Mouse (Mus musculus): ENCODE data around the gene Mrps2. TPM values are rescaled to one million over a fixed set of nuclear protein-coding genes. Genes with fewer than 3 reads are reported as not detected.
A peak's percentile ranks its signal among the peaks of the same experiment; 100 is the strongest.

Mrps2 gene
- 10 to 100 TPM; 60.4 to 65.2 TPM for total RNA-seq (2021)
- 46.0 and 61.1 TPM in 2 replicates for polyA plus RNA-seq (2012; rRNA removed)
- long read RNA-seq, transcript Mrps2-201 (4 exons, 2,080 nt) = major isoform, 26 of 34 reads
- long read RNA-seq, partial matches to known transcripts = 8 of 34 reads
- long read RNA-seq, other reads (novel, unspliced or antisense) = 0 of 34 reads

DNA sequence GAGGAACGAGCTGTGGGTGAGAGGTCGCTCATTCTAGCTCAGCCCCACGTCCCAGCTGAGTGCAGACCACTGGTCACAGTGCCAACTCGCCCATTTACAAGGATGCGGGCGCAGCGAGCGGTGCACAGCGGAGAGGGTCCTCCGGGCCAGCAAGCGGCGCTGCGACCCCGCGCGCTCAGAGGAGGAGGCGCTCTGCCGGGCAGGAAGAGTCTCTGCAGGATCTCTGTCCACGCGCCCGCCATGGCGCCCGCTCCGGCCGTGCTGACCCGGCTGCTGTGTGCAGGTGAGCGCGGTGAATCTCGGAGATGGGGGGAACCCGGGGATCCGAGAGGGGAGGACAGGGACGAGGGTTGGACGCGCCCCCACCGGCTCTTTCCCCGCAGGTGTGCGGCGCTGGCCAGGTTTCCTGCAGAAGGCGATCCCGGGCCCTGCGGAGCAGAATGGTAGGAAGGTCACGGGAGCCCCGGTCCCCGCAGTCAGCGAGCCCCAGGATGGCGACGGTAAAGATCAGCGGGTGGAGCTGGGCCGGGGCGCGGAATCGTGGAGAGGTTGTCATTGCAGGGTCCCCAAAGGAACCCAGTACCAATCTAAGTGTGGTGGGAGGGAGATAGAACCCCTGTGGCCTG, at the start of gene Mrps2:
TSS of gene Mrps2 (plus strand) at position 207 of the 626 bp plus-strand sequence.
- peak; percentile 90 for DNase-seq

DNA sequence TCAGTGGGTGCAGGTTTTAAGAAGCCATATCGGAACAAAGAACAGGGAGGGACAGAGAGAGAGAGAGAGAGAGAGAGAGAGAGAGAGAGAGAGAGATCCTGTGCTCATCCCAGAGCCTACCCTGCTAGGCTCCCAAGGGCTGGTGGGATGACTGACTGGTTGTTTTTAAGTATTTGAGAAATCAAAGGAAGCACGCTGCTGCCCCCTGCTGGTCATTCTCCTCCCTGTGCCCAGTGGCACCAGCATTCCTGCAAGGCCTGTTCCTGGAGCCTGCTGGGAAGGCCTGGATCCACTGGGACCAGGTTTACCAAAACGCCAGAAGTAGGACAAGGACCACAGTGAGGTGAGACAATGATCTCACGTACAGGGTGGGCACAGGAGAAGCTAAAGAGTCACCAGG, 48.0 kb upstream of the Mrps2 start:
- DNase-seq = peak; percentile 83

DNA sequence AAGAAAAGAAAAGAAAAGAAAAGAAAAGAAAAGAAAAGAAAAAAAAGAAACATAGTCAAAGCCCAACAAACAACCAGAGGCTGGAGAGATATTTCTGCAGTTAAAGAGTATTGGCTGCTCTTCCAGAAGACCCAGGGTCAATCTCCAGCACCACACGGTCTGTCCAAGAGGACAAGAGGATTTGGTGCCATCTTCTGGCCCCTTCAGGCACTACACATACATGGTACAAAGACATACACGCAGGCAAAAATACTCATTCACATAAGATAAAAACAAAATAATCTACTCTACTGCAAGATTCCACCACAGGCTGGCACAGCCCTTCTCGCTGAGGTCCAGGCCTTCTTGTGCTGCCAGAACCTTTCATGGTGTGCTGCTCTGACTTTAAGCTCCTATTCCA, 44.7 kb upstream of the Mrps2 start:
- peak; percentile 46 for DNase-seq

DNA sequence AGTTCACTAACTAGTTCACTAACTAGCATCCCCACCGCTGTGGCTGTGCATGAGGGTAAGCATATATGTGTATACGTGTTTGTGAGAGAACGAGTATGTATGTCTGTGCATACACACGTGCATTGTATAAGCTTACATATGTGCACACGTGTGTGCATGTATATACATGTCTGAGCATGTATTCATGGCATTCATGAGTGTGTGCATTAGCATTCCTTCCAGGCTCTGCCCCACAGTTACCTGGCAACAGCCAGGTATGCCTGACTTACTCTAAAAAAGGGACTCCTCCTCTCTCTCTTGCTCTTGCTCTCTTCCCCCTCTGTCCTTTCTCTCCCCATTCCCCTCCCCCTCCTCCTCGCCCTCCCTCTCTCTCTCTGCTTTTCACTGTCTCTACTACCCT, 40.6 kb upstream of the Mrps2 start:
- no peak for DNase-seq

- no peak for DNase-seq
These were observed 37.0 kb upstream of the Mrps2 start for GRCm38 (mm10) chr2:28430846-28431245.

DNA sequence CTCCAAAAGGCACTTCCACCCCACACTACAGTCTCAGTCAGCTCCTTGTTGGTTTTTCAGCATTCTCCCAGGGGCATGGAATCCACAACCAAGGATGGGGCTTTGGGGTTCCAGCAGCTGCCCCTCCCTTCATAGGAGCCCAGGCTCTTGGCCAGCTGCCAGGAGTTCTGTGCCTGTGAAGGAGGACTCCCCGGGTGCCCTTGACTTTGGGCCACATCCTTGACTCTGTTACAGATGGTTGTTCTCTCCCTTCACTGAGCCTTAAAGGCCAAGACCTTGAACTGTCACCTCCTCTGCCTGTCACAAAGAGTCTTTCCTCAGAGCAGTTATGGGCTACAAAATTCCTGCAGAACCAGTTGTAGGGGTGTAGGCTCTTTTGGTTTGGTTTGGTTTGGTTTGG, 35.1 kb upstream of the Mrps2 start:
- DNase-seq = peak; percentile 83

- no peak for DNase-seq
These were observed 34.4 kb upstream of the Mrps2 start for GRCm38 (mm10) chr2:28433512-28433911.

DNA sequence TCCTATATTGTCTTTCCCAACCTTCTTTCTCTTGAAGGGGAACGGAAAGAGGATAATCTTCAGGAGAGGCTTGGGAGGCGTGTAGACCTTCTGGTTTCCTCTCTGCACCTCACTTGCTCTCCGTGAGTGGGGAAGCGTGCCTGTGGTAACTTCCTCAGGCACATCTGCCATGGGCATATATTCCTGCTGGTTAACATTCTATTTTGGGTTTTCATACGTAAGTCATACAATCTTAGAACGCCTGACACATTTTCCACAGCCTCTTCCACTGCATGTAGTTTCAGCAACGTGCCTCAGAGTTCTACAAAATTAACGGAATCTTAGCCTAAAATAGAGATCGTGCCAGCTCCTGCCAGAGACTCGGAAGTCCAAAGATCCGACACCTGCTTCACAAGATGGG, 32.5 kb upstream of the Mrps2 start:
- no peak for DNase-seq

DNA sequence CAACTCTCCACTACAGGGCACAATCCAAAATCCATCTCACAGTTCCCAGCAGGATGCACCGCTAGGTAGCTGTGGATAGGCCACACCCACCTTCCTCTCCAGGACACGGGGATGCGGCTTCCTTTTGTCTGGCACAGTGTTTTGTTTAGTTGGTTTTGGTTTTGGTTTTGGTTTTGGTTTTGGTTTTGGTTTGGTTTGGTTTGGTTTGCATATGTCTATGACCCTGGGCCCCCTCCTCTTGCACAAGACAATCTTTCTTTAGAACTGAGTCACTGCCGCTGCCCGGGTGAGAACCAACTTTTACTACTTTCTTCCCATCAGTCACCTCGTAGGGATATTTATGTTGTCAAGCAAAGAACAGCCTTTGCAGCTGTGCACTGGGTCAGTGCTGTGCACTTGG, 27.0 kb upstream of the Mrps2 start:
- DNase-seq = no peak

DNA sequence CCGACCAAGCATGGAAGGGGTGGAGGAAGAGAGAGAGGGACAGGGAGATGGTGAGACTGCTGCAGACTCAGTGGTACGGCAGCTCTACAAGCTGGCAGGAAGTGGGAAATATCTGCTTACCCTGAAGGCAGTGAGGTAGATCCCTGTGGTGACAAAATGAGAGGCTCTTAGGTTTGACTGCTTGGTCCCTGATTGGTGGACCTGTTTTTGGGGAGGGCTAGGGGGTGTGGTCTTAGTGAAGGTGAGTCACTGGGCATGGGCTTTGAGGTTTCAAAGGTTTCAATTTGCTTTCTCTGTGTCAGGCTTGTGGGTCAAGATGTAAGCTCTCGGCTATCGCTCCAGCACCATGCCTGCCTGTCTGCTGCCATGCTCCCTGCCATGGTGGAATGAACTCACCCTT, 22.8 kb upstream of the Mrps2 start:
- no peak for DNase-seq

GRCm38 (mm10) chr2:28446181-28446514, 21.7 kb upstream of the Mrps2 start:
- DNase-seq = no peak

GRCm38 (mm10) chr2:28446515-28447314, 21.2 kb upstream of the Mrps2 start, which contains the start of gene Ppp1r26:
TSS of gene Ppp1r26 (plus strand) at chr2:28446800.
- DNase-seq = peak; percentile 69

DNA sequence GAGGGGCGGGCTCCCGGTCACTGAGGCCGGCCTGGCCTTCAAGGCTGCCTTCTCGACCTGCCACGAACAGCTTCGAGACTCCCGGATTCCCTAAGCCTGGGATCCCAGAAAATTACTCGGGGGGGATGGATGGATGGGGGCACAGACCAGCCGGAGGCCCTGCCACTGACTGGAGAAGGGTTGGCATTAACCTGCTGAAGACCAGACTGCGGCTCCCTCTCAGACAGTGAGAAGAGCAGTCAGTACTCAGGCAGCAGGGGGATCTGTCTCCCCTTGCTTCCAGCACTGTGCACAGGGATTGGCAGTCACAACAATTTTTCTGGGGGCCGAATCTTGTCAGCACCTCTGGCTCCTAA, 20.6 kb upstream of the Mrps2 start:
- no peak for DNase-seq

DNA sequence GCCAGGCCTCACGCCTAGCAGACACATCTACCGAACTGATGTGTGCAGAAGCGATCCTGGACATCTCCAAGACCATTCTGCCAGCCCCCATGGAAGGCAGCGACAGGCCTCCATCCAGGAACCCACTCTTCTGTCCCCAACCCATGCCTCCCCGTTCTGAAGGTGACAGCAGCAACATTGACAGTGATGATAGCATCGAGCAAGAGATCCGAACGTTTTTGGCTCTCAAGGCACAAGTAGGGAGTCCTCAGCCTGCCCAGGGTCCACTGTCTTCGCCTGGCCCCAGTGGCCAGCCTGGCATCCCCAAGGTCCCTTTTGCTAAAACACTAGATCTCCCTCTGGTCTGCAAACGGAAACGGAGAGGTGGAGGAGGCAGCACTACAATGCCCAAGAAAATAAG, 16.2 kb upstream of the Mrps2 start:
- no peak for DNase-seq

DNA sequence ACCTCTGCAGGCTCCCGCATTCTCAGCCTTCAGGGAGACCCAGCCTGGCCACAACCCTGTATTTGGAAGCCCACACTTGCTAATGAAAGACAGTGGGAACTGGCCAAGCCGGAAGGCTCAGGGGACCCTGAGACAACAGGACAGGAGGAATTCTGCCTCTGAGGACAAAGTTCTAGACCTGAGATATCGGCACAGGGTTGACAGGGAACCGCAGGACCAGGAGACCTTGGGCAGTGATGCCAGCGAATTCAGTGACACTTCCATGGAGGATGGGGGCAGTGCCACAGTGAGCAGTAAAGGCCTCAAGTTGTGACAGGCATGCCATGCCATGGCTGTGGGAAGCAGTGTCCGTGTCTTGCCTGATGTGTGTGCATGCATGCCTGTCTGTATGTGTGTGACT, 14.3 kb upstream of the Mrps2 start:
- no peak for DNase-seq

DNA sequence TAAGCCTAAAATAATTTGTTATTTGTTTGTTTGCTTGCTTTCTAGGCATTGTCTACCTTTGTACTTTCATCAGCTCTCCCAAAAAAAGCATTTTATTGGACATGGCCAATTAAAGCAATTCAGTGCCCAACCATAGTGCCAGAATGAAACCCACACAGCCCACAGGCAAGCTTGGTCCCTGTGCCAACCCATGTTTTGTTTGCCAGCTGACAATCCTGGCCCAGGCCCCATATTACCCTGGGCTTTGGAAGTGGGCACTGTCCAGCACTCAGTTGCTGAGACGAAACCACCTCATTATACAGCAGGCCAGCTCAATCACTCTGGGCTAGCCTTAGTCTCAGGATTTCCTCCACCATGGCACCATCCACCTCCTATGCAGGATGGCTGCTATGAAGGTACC, 11.2 kb upstream of the Mrps2 start:
- no peak for DNase-seq

- DNase-seq = peak; percentile 53
These were observed 3.9 kb upstream of the Mrps2 start for GRCm38 (mm10) chr2:28463919-28464318.

- DNase-seq = no peak
These were observed 2.9 kb upstream of the Mrps2 start for GRCm38 (mm10) chr2:28464919-28465318.

- DNase-seq = peak; percentile 85
These were observed 1.9 kb upstream of the Mrps2 start, which contains the start of gene 1700007K13Rik for GRCm38 (mm10) chr2:28465836-28466518. TSS of gene 1700007K13Rik (minus strand) at chr2:28466332.

GRCm38 (mm10) chr2:28468486-28469225, 790 bp downstream of the Mrps2 start:
- DNase-seq = no peak

GRCm38 (mm10) chr2:28469461-28469860, 1.6 kb downstream of the Mrps2 start:
- DNase-seq = no peak

DNA sequence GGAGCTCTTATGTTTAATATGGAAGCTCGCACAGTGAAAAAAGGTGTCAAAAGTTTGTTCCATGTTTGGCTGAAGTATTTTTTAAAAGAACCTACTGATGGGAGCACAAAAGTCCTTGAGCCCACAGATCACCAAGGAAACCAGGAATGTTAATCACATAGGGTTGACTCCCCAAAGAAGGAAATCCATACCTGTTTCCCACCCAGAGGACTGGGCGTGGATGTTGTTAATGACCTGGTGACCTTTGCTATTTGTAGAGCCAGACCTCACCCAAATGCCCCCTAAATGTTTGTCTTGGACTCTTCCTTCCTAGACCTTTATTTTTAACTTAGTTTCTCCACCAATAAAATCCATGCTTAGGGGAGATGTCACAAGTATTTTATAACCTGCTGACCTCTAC, 2.7 kb downstream of the Mrps2 start:
- DNase-seq = no peak

Measured in adrenal gland, adult 2 months (tissue).